Mouse (Mus musculus): ENCODE results near the gene Gm16867. TPM values are rescaled to one million over a fixed set of nuclear protein-coding genes. Genes with fewer than 3 reads are reported as not detected.
A peak's percentile ranks its signal among the peaks of the same experiment; 100 is the strongest.
"Not testable (repeated sequence)": the region's sequence is repeated elsewhere in the genome, so short reads cannot be mapped to it uniquely, and the experiment has no call there.

Gene Gm16867
- polyA plus RNA-seq, 1 experiment from 2014 or later: not detected

DNA sequence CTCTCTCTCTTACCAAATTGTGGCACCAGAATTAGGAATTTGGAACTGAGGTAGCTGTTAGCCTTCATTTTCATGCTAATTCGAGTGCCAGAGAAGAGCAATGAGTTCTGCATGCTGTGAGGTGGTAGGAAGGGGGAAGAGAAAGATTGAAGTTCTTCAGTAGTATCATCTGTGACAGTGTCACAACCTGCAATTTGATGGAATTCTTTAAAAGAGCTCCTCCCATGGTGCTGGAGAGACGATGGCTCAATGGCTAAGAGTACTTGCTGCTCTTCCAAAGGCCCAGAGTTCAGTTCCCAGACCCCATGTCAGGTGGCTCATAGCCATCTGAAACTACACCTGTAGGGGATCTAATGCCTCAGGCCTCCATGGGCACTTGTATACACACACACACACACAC lies 9.3 kb upstream of the Gm16867 start, which contains the start of gene Gm27179:
Gm27179 (minus strand) TSS at position 101 of the 400 bp plus-strand sequence.
- not testable (repeated sequence) for H3K4me3 ChIP-seq (ENCODE audit: low read depth, low read length); H3K27me3 ChIP-seq (replicated peaks; ENCODE audit: control insufficient read depth, insufficient read depth, low read length); ATAC-seq; H3K4me1 ChIP-seq (replicated peaks; ENCODE audit: control insufficient read depth, insufficient read depth, low read length); H3K4me2 ChIP-seq (replicated peaks; ENCODE audit: low read depth); H3K27ac ChIP-seq (ENCODE audit: low read depth, low read length); H3K9me3 ChIP-seq (ENCODE audit: control insufficient read depth); H3K9ac ChIP-seq (ENCODE audit: low read depth, low read length); H3K36me3 ChIP-seq (ENCODE audit: control insufficient read depth, insufficient read depth)
- no CpG with 5 or more reads among the region's 2 CpGs for WGBS

DNA sequence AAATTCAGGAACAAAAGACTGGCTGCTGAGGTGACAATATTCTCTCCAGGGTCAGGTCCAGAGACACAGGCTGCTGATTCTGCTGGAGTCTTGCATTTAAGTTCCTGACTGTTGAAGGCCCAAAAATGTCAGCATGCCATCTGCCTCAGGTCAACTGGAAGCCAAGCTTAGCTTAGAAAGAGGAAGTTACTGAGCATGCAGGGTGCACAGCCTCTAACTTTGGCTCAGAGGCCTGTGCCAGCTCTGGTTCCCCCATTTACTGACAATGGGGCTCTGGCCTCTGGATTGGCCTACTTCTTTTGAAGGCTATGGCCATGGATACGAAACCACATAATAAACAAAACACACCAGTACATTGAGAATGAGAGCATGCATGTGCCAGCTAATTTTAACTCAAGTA lies 3.8 kb upstream of the Gm16867 start:
- not testable (repeated sequence) for H3K4me3 ChIP-seq (ENCODE audit: low read depth, low read length); H3K4me2 ChIP-seq (replicated peaks; ENCODE audit: low read depth); ATAC-seq; H3K27ac ChIP-seq (ENCODE audit: low read depth, low read length); H3K36me3 ChIP-seq (ENCODE audit: control insufficient read depth, insufficient read depth); H3K9ac ChIP-seq (ENCODE audit: low read depth, low read length); H3K4me1 ChIP-seq (replicated peaks; ENCODE audit: control insufficient read depth, insufficient read depth, low read length); H3K9me3 ChIP-seq (ENCODE audit: control insufficient read depth); H3K27me3 ChIP-seq (replicated peaks; ENCODE audit: control insufficient read depth, insufficient read depth, low read length)
- no CpG with 5 or more reads among the region's 1 CpGs for WGBS

GRCm38 (mm10) chr14:69502440-69503150 lies 567 bp downstream of the Gm16867 start:
- H3K4me1 ChIP-seq (replicated peaks; ENCODE audit: control insufficient read depth, insufficient read depth, low read length); H3K4me3 ChIP-seq (ENCODE audit: low read depth, low read length); H3K9me3 ChIP-seq (ENCODE audit: control insufficient read depth); H3K27ac ChIP-seq (ENCODE audit: low read depth, low read length); H3K27me3 ChIP-seq (replicated peaks; ENCODE audit: control insufficient read depth, insufficient read depth, low read length); H3K36me3 ChIP-seq (ENCODE audit: control insufficient read depth, insufficient read depth); H3K4me2 ChIP-seq (replicated peaks; ENCODE audit: low read depth); H3K9ac ChIP-seq (ENCODE audit: low read depth, low read length): not testable (repeated sequence)
- no CpG with 5 or more reads among the region's 73 CpGs for WGBS
- ATAC-seq: peak; percentile 58

DNA sequence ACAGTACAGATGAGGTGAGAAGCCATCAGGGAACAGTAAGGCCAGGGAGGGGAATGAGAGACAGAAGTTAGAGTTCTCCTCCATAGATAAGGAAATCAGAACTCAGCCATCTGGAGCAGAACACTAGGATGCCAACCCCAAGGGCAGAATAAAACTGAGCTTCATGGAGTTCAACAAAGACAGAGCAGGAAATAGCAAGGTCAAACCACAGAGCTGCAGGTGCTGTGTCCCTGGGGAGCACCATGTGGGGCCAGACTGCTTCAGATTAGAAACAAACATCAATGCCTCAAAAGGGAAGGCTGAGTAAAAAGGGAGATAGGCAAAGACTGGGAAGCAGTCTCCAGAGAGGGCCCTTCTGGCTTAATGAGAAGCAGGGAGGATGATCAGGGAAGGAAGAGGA lies 6.9 kb downstream of the Gm16867 start:
- H3K4me1 ChIP-seq (replicated peaks; ENCODE audit: control insufficient read depth, insufficient read depth, low read length); ATAC-seq: not testable (repeated sequence)

GRCm38 (mm10) chr14:69494946-69495345 lies 8.2 kb downstream of the Gm16867 start:
- not testable (repeated sequence) for H3K9me3 ChIP-seq (ENCODE audit: control insufficient read depth); H3K9ac ChIP-seq (ENCODE audit: low read depth, low read length); H3K27ac ChIP-seq (ENCODE audit: low read depth, low read length); H3K4me3 ChIP-seq (ENCODE audit: low read depth, low read length); H3K36me3 ChIP-seq (ENCODE audit: control insufficient read depth, insufficient read depth); H3K27me3 ChIP-seq (replicated peaks; ENCODE audit: control insufficient read depth, insufficient read depth, low read length); ATAC-seq; H3K4me2 ChIP-seq (replicated peaks; ENCODE audit: low read depth); H3K4me1 ChIP-seq (replicated peaks; ENCODE audit: control insufficient read depth, insufficient read depth, low read length)
- WGBS: no CpG with 5 or more reads among the region's 2 CpGs

More for the DNA sequence above, 6.9 kb downstream of the Gm16867 start:
- H3K4me2 ChIP-seq (replicated peaks; ENCODE audit: low read depth); H3K27me3 ChIP-seq (replicated peaks; ENCODE audit: control insufficient read depth, insufficient read depth, low read length); H3K27ac ChIP-seq (ENCODE audit: low read depth, low read length); H3K36me3 ChIP-seq (ENCODE audit: control insufficient read depth, insufficient read depth); H3K9ac ChIP-seq (ENCODE audit: low read depth, low read length); H3K4me3 ChIP-seq (ENCODE audit: low read depth, low read length); H3K9me3 ChIP-seq (ENCODE audit: control insufficient read depth): not testable (repeated sequence)

GRCm38 (mm10) chr14:69494522-69494921 lies 8.6 kb downstream of the Gm16867 start:
- not testable (repeated sequence) for H3K36me3 ChIP-seq (ENCODE audit: control insufficient read depth, insufficient read depth); H3K4me2 ChIP-seq (replicated peaks; ENCODE audit: low read depth); H3K9ac ChIP-seq (ENCODE audit: low read depth, low read length); H3K9me3 ChIP-seq (ENCODE audit: control insufficient read depth); H3K27ac ChIP-seq (ENCODE audit: low read depth, low read length); H3K4me3 ChIP-seq (ENCODE audit: low read depth, low read length); H3K4me1 ChIP-seq (replicated peaks; ENCODE audit: control insufficient read depth, insufficient read depth, low read length); H3K27me3 ChIP-seq (replicated peaks; ENCODE audit: control insufficient read depth, insufficient read depth, low read length)
- ATAC-seq: 0 out of 2 replicates have a peak, but pooled peaks have one; percentile 28
- WGBS: no CpG with 5 or more reads among the region's 3 CpGs

DNA sequence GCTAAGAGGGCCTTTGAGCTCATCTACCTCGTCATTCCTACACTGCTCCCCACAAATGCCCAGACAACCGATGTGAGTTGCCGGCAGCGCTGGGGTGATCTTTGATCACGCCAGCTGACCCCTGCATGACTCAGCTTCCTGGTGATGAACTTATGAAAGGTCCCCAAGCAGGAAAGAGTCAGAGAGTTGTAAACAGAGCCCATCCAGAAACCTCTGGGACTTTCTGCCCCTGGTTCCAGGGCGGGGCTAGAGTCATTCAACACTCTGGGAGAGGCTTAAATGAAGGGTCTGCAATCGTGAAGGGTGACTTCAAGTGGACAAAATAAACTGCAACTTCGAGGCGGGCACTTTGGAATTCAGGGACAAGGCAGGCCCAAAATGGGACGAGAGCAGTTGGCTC lies 15.2 kb downstream of the Gm16867 start:
- not testable (repeated sequence) for H3K4me3 ChIP-seq (ENCODE audit: low read depth, low read length); H3K9ac ChIP-seq (ENCODE audit: low read depth, low read length); H3K27ac ChIP-seq (ENCODE audit: low read depth, low read length); H3K9me3 ChIP-seq (ENCODE audit: control insufficient read depth); H3K36me3 ChIP-seq (ENCODE audit: control insufficient read depth, insufficient read depth); H3K27me3 ChIP-seq (replicated peaks; ENCODE audit: control insufficient read depth, insufficient read depth, low read length); H3K4me1 ChIP-seq (replicated peaks; ENCODE audit: control insufficient read depth, insufficient read depth, low read length); H3K4me2 ChIP-seq (replicated peaks; ENCODE audit: low read depth)
- ATAC-seq: peak; percentile 81
- WGBS: no CpG with 5 or more reads among the region's 10 CpGs

GRCm38 (mm10) chr14:69485466-69486135 lies 17.6 kb downstream of the Gm16867 start:
- not testable (repeated sequence) for H3K9me3 ChIP-seq (ENCODE audit: control insufficient read depth); H3K4me3 ChIP-seq (ENCODE audit: low read depth, low read length); H3K36me3 ChIP-seq (ENCODE audit: control insufficient read depth, insufficient read depth); H3K27me3 ChIP-seq (replicated peaks; ENCODE audit: control insufficient read depth, insufficient read depth, low read length); H3K27ac ChIP-seq (ENCODE audit: low read depth, low read length); H3K9ac ChIP-seq (ENCODE audit: low read depth, low read length); H3K4me2 ChIP-seq (replicated peaks; ENCODE audit: low read depth); H3K4me1 ChIP-seq (replicated peaks; ENCODE audit: control insufficient read depth, insufficient read depth, low read length)
- WGBS: no CpG with 5 or more reads among the region's 18 CpGs
- ATAC-seq: peak; percentile 47; the same call in 1 of the 2 replicates

GRCm38 (mm10) chr14:69473941-69474646 lies 29.1 kb downstream of the Gm16867 start:
- not testable (repeated sequence) for H3K4me3 ChIP-seq (ENCODE audit: low read depth, low read length); H3K4me1 ChIP-seq (replicated peaks; ENCODE audit: control insufficient read depth, insufficient read depth, low read length); H3K36me3 ChIP-seq (ENCODE audit: control insufficient read depth, insufficient read depth); H3K4me2 ChIP-seq (replicated peaks; ENCODE audit: low read depth); H3K27me3 ChIP-seq (replicated peaks; ENCODE audit: control insufficient read depth, insufficient read depth, low read length); H3K9ac ChIP-seq (ENCODE audit: low read depth, low read length); H3K9me3 ChIP-seq (ENCODE audit: control insufficient read depth); H3K27ac ChIP-seq (ENCODE audit: low read depth, low read length)
- peak; percentile 58 for ATAC-seq
- WGBS: no CpG with 5 or more reads among the region's 11 CpGs
